Mouse (Mus musculus): ENCODE results near the gene Ppp2r3d.

- TF ChIP-seq CTCF (IDR thresholded peaks at IDR 0.05; ENCODE audit: insufficient read depth, low read depth, low read length) (no peak), POLR2A (IDR thresholded peaks at IDR 0.05; ENCODE audit: insufficient read depth, low read depth, low read length) (no peak)
Measured at GRCm38 (mm10) chr9:124441681-124442532, 34.8 kb downstream of the Ppp2r3d start.
